Mouse (Mus musculus) MEL (cell line): ENCODE measurements around the gene Btbd6. TPM values are rescaled to one million over a fixed set of nuclear protein-coding genes. Genes with fewer than 3 reads are reported as not detected.

ENCODE experiments used
- DNase-seq: peaks from one replicate; pipeline ENCODE4 v3.0.0; 2011; ENCODE audit warnings: low read depth, low spot score
- H3K27ac ChIP-seq: 2 replicates; pipeline ENCODE4 v1.5.1; 2012; ENCODE audit warnings: low read depth, mild to moderate bottlenecking, control low read depth, low read length, moderate library complexity; ENCODE audit not compliant: control insufficient read depth
- H3K27me3 ChIP-seq, 2 experiments: fragments of 150-350 bp in 1 of 2; sonication (generic) in 1 of 2; 2 replicates each; pipeline ENCODE4 v1.6.1; 2012; ENCODE audit warnings: low read length in 2 of 2, mild to moderate bottlenecking in 2 of 2, improper control_type of control experiment in 1 of 2, moderate library complexity in 1 of 2; ENCODE audit not compliant: insufficient read depth in 2 of 2, control insufficient read depth in 1 of 2
- H3K36me3 ChIP-seq, 2 experiments: 2 replicates each; pipeline ENCODE4 v1.6.1; 2012 to 2014; ENCODE audit warnings: low read length in 2 of 2, improper control_type of control experiment in 1 of 2, inconsistent platforms in 1 of 2, mild to moderate bottlenecking in 1 of 2; ENCODE audit not compliant: insufficient read depth in 2 of 2, control insufficient read depth in 1 of 2
- H3K4me1 ChIP-seq, 2 experiments: fragments of 150-350 bp in 1 of 2; sonication (generic) in 1 of 2; 2 replicates each; pipeline ENCODE4 v1.6.1; 2012; ENCODE audit warnings: low read length in 2 of 2, improper control_type of control experiment in 1 of 2, mild to moderate bottlenecking in 1 of 2; ENCODE audit not compliant: insufficient read depth in 2 of 2, control insufficient read depth in 1 of 2
- H3K4me3 ChIP-seq, 2 experiments: fragments of 150-350 bp in 1 of 2; sonication (generic) in 1 of 2; 2 replicates each; pipeline ENCODE4 v1.5.1; 2012; ENCODE audit warnings: low read depth in 2 of 2, low read length in 2 of 2, mild to moderate bottlenecking in 2 of 2, moderate library complexity in 2 of 2, control low read depth in 1 of 2, improper control_type of control experiment in 1 of 2; ENCODE audit not compliant: control insufficient read depth in 1 of 2, insufficient read depth in 1 of 2
- H3K79me2 ChIP-seq: 2 replicates; pipeline ENCODE4 v1.6.1; 2012; ENCODE audit warnings: mild to moderate bottlenecking, low read length, moderate library complexity; ENCODE audit not compliant: control insufficient read depth, poor library complexity, insufficient read depth
- H3K9ac ChIP-seq: 2 replicates; pipeline ENCODE4 v1.6.1; 2012; ENCODE audit warnings: low read depth, mild to moderate bottlenecking, control low read depth, low read length, moderate library complexity; ENCODE audit not compliant: control insufficient read depth, poor library complexity, severe bottlenecking
- H3K9me3 ChIP-seq: fragments of 150-350 bp; sonication (generic); replicated peaks from 2 replicates; pipeline ENCODE4 v1.6.1; 2012; ENCODE audit warnings: mild to moderate bottlenecking, low read length, improper control_type of control experiment, moderate library complexity; ENCODE audit not compliant: insufficient read depth
- ELF1 ChIP-seq: IDR thresholded peaks from 2 replicates; pipeline ENCODE4 v1.6.1; 2014; ENCODE audit warnings: low read depth, mild to moderate bottlenecking, inconsistent platforms, low read length, improper control_type of control experiment, moderate library complexity
- HCFC1 ChIP-seq: IDR thresholded peaks from 2 replicates; pipeline ENCODE4 v1.6.1; 2012; ENCODE audit warnings: low read depth, mild to moderate bottlenecking, inconsistent platforms, low read length, improper control_type of control experiment, moderate library complexity
- JUND ChIP-seq: IDR thresholded peaks from 2 replicates; pipeline ENCODE4 v1.6.1; 2011; ENCODE audit warnings: low read depth, mild to moderate bottlenecking, improper control_type of control experiment, low read length
- MAFK ChIP-seq: IDR thresholded peaks from 2 replicates; pipeline ENCODE4 v1.6.1; 2011; ENCODE audit warnings: low read depth, mild to moderate bottlenecking, low read length, improper control_type of control experiment, borderline replicate concordance
- MAX ChIP-seq: IDR thresholded peaks from 2 replicates; pipeline ENCODE4 v1.6.1; 2011; ENCODE audit warnings: low read length, improper control_type of control experiment
- MEF2A ChIP-seq: IDR thresholded peaks from 2 replicates; pipeline ENCODE4 v1.6.1; 2014; ENCODE audit warnings: low read depth, mild to moderate bottlenecking, inconsistent platforms, low read length, improper control_type of control experiment; ENCODE audit not compliant: poor library complexity, insufficient replicate concordance, severe bottlenecking; ENCODE audit errors: extremely low read depth
- MYC ChIP-seq: IDR thresholded peaks from 2 replicates; pipeline ENCODE4 v1.6.1; 2011; ENCODE audit warnings: low read depth, mild to moderate bottlenecking, low read length, improper control_type of control experiment, moderate library complexity
- POLR2A ChIP-seq, 2 experiments: IDR thresholded peaks; 2 replicates each; pipeline ENCODE4 v1.6.1; 2011 to 2012; ENCODE audit warnings: low read length in 2 of 2, mild to moderate bottlenecking in 2 of 2, control low read depth in 1 of 2, improper control_type of control experiment in 1 of 2, low read depth in 1 of 2, moderate library complexity in 1 of 2; ENCODE audit not compliant: control insufficient read depth in 1 of 2, insufficient read depth in 1 of 2, poor library complexity in 1 of 2
- TBP ChIP-seq: IDR thresholded peaks from 2 replicates; pipeline ENCODE4 v1.8.0; 2011; ENCODE audit warnings: low read depth, low read length, improper control_type of control experiment
- ZMIZ1 ChIP-seq: IDR thresholded peaks from 2 replicates; pipeline ENCODE4 v1.6.1; 2012; ENCODE audit warnings: low read depth, mild to moderate bottlenecking, inconsistent platforms, low read length, improper control_type of control experiment, moderate library complexity
- polyA plus RNA-seq, 2 experiments: library from polyadenylated mRNA; stranded (reverse) in 1 of 2; unstranded in 1 of 2; fragments of >175 nt in 1 of 2; fragments of >200 nt in 1 of 2; gene quantifications; 2 replicates each; pipeline versions ENCODE4 v1.2.1 to v1.2.4; 2012; ENCODE audit warnings: low replicate concordance in 2 of 2, low read depth in 1 of 2; ENCODE audit not compliant: insufficient read length in 2 of 2, insufficient read depth in 1 of 2, missing spikeins in 1 of 2
- total RNA-seq: library from RNA; depleted of rRNA; stranded (reverse); fragments of 300-350 nt; gene quantifications from 2 replicates; pipeline ENCODE4 v1.2.3, GENCODE M21; 2012

The Btbd6 gene
- total and polyA plus RNA-seq, 3 experiments = 1.8 to 3.0 TPM; not detected in 1

DNA sequence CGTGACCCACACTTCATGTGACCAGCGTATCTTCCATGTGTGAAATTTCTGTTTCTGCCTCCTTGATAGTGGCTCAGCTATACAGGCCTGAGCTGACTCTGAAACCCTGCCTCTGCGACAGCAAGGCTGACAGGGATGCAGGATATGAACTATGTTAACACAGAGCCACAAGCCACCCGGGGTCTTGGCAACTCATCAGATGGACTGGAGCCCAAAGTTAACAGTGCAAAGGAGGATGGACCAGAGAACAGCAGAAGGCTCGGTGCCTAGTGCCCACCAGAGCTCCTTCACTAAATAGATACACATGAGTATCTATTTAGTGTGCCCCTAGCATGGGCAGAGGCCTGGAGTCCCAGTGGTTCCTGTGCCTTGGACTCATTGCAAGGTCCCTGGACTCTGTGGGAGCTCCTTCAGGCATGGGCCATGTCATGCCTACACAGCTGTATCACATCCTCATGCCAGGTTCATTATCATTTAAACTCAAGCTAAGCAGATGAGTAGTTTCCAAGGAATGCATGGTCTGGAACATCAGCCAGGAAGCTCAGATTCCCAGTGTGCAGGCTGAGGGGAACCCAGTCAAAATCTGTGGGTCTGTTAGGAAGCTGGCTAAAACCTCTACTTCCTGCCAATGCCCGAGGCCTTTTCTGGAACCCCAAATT is 35.5 kb downstream of the Btbd6 start:
- Histone ChIP-seq H3K9ac (no peak overlapping the region), H3K9me3 (no peaks in the 10 kb centered on the region), H3K27ac (no peak overlapping the region), H3K79me2 (peaks cover 21% of the 10 kb centered on the region), H3K4me3 (no peak overlapping the region), H3K4me1 (peaks cover 11 to 35% of the 10 kb centered on the region in 2 experiments), H3K27me3 (peaks cover 0 to 1% of the 10 kb centered on the region in 2 experiments; a peak in 1 of 4 replicates), H3K36me3 (peaks cover 0 to 22% of the 10 kb centered on the region in 2 experiments; a peak in 2 of 4 replicates)
- TF ChIP-seq HCFC1 (0 out of 2 replicates have a peak, but pooled peaks have one; percentile 35), TBP (no peak)
- DNase-seq = no peak

GRCm38 (mm10) chr12:113012443-113012842 is 36.2 kb downstream of the Btbd6 start:
- TF ChIP-seq ZMIZ1 = no peak
- peak; percentile 59; the same call in 1 of the 2 replicates for TF ChIP-seq MYC
- TF ChIP-seq MEF2A = no peak
- peak; percentile 46; the same call in 1 of the 2 replicates for TF ChIP-seq ELF1

GRCm38 (mm10) chr12:113013021-113013491 is 36.8 kb downstream of the Btbd6 start:
- Histone ChIP-seq H3K27ac (no peak overlapping the region), H3K27me3 (no peaks in the 10 kb centered on the region), H3K9ac (peak overlapping the region; percentile 64), H3K4me1 (peaks cover 16 to 41% of the 10 kb centered on the region in 2 experiments), H3K4me3 (peak overlapping the region in 1 of 2 experiments; percentile 63; a peak in 1 of 4 replicates), H3K9me3 (no peaks in the 10 kb centered on the region), H3K79me2 (peaks cover 27% of the 10 kb centered on the region), H3K36me3 (peaks cover 0 to 22% of the 10 kb centered on the region in 2 experiments; a peak in 2 of 4 replicates)
- peak; percentile 46 for DNase-seq
- TF ChIP-seq ZMIZ1 = no peak
- TF ChIP-seq MAX = no peak
- no peak for TF ChIP-seq MAFK
- TF ChIP-seq JUND = no peak
- no peak for TF ChIP-seq POLR2A (IDR thresholded peaks at IDR 0.05; ENCODE audit: control insufficient read depth in 1 of 2, insufficient read depth in 1 of 2, low read depth in 1 of 2, low read length in 2 of 2, poor library complexity in 1 of 2)
- TF ChIP-seq, all 39 proteins: peak for 0

More at GRCm38 (mm10) chr12:113012443-113012842, 36.2 kb downstream of the Btbd6 start:
- Histone ChIP-seq H3K4me1 (peaks cover 16 to 40% of the 10 kb centered on the region in 2 experiments), H3K9me3 (no peaks in the 10 kb centered on the region), H3K4me3 (no peak overlapping the region), H3K36me3 (peaks cover 0 to 22% of the 10 kb centered on the region in 2 experiments; a peak in 2 of 4 replicates), H3K79me2 (peaks cover 23% of the 10 kb centered on the region), H3K27ac (no peak overlapping the region), H3K9ac (no peak overlapping the region), H3K27me3 (no peaks in the 10 kb centered on the region)
- peak; percentile 55 for DNase-seq
